Mouse (Mus musculus) layer of hippocampus, adult 2 months (tissue): ENCODE results near the gene Blm. TPM values are rescaled to one million over a fixed set of nuclear protein-coding genes. Genes with fewer than 3 reads are reported as not detected.
A peak's percentile ranks its signal among the peaks of the same experiment; 100 is the strongest.

Experiments used
- DNase-seq, 2 experiments: peaks; one replicate each; pipeline ENCODE4 v3.0.0; 2022; ENCODE audit warnings: low spot score in 2 of 2
- H3K27ac ChIP-seq: fragments of 200-600 bp; 2 replicates; pipeline ENCODE4 v1.8.1; 2022
- H3K4me3 ChIP-seq: fragments of 200-600 bp; 2 replicates; pipeline ENCODE4 v1.8.1; 2022; ENCODE audit warnings: mild to moderate bottlenecking
- CTCF ChIP-seq: fragments of 200-600 bp; conservative IDR thresholded peaks from 2 replicates; pipeline ENCODE4 v1.8.1; 2022; ENCODE audit warnings: antibody characterized with exemption, mild to moderate bottlenecking, moderate library complexity
- total RNA-seq, 2 experiments: library from RNA; stranded (reverse); gene quantifications; 2 replicates each; pipeline ENCODE4 v1.2.3; 2021

Gene Blm
- total RNA-seq, 2 experiments from 2014 or later: 3.1 to 4.3 TPM

- no peak for TF ChIP-seq CTCF
- Histone ChIP-seq H3K27ac (no peak overlapping the region), H3K4me3 (no peak overlapping the region)
- DNase-seq: no peak
These were observed 83.2 kb downstream of the Blm start for GRCm38 (mm10) chr7:80451550-80452232.

GRCm38 (mm10) chr7:80450354-80450753 is 84.6 kb downstream of the Blm start:
- Histone ChIP-seq H3K4me3 (no peak overlapping the region), H3K27ac (no peak overlapping the region)
- no peak for DNase-seq
- no peak for TF ChIP-seq CTCF

DNA sequence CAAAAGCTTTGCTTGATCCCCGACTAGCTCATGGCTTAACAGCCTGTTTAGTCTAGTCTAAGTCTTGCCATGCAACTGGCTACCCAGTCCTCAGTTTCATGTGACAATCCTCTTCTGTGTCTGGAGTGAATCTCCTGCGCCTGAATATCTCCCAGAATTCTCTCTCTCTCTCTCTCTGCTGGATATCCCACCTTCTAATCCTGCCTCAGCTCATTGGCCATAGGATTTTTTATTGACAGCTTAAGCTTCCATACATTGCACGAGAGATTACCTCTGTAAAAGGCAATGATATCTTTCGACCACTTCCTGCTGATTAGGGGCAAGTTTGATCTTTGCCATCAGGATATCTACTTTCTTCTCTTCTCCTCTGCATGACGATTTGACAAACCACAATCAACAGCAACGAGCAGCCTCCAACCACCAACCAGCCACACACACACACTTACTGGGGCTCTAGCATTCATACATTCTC is 85.3 kb downstream of the Blm start:
- no peak for TF ChIP-seq CTCF
- no peak overlapping the region for H3K27ac ChIP-seq

GRCm38 (mm10) chr7:80447336-80447735 is 87.6 kb downstream of the Blm start:
- no peak overlapping the region for H3K27ac ChIP-seq
- TF ChIP-seq CTCF: no peak
- DNase-seq: no peak
- no peak overlapping the region for H3K4me3 ChIP-seq

More for the DNA sequence above, 85.3 kb downstream of the Blm start:
- DNase-seq: no peak
- no peak overlapping the region for H3K4me3 ChIP-seq

DNA sequence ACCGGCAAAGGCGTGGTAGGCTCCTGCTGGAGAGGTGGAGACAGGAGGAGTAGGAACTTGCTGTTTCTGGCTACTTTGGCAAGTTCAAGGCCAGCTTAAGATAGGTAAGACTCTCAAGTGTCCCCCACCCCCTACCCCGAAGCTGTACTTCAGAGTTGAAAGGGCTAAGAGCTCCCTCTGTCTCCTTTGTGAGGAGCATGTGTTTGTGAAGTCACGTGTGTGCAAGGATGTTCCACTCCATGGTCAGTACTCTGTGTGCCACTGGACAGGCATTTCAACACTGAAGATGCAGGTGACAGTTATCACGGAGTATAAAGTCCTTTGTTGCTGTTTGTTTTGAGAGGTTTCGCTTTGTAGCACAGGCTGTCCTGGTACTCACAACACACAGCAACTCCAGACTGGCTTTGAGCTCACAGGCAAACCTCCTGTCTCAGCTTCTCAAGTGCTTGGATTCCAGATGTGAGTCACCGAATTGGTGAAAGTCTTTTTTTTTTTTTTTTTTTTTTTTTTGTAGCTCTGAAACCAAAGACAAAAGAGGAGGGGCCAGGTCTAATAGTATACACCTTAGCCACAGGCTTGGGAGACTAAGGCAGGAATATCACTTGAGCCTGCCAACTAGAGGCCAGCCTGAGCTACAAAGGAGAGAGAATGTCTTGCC is 88.6 kb downstream of the Blm start:
- no peak for DNase-seq
- no peak for TF ChIP-seq CTCF
- Histone ChIP-seq H3K27ac (no peak overlapping the region), H3K4me3 (no peak overlapping the region)

GRCm38 (mm10) chr7:80445492-80445891 is 89.4 kb downstream of the Blm start:
- no peak for DNase-seq
- Histone ChIP-seq H3K27ac (no peak overlapping the region), H3K4me3 (no peak overlapping the region)
- no peak for TF ChIP-seq CTCF

- no peak overlapping the region for H3K4me3 ChIP-seq
- no peak for DNase-seq
- H3K27ac ChIP-seq: no peak overlapping the region
- no peak for TF ChIP-seq CTCF
These were observed 90.3 kb downstream of the Blm start for GRCm38 (mm10) chr7:80444401-80445249.

GRCm38 (mm10) chr7:80443124-80443523 is 91.8 kb downstream of the Blm start:
- Histone ChIP-seq H3K27ac (no peak overlapping the region), H3K4me3 (no peak overlapping the region)
- DNase-seq: no peak
- TF ChIP-seq CTCF: no peak

GRCm38 (mm10) chr7:80441986-80442904 is 92.7 kb downstream of the Blm start:
- DNase-seq: peak in 1 of 2 experiments; percentile 25
- Histone ChIP-seq H3K27ac (no peak overlapping the region), H3K4me3 (no peak overlapping the region)
- TF ChIP-seq CTCF: no peak

- no peak overlapping the region for H3K27ac ChIP-seq
- no peak overlapping the region for H3K4me3 ChIP-seq
- DNase-seq: no peak
- no peak for TF ChIP-seq CTCF
These were observed 94.2 kb downstream of the Blm start for GRCm38 (mm10) chr7:80440685-80441084.

DNA sequence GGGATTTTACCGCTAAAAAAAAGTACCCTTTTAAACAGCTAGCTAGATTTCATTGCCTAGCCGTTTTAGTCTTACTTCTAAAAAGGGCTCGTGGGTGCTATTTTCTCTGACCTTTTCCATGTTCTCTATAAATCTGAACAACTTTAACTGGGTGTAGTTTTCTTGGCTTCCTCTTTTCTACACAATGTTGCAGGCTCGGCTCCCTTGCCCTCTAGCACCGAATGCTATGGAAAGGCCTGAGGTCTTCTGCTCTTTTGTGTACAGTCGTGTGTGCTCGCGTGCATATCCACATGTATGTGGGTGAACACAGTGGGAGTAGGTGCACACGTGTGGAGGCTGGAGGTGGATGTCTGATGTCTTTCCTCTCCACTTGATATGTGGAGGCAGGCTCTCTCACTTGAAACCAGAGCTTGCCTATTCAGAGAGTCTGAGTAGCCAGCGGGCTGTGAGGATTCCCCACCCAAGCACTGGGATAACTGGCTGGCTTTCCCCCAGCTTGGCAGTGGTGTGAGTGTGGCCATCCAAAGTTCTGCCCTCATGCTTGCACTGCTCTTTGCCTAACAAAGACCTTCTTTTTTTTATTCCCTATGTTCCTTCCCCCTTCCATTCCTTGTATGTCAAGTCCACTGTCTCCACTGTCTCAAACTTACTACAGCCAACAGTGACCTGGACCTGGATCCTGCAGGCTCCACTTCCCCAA is 95.0 kb downstream of the Blm start:
- no peak overlapping the region for H3K4me3 ChIP-seq
- TF ChIP-seq CTCF: no peak
- DNase-seq: peak in 1 of 2 experiments; percentile 32
- H3K27ac ChIP-seq: no peak overlapping the region
